Comparison of ENCODE assay signal across 13 mouse cellular contexts in the genomic region with DNA sequence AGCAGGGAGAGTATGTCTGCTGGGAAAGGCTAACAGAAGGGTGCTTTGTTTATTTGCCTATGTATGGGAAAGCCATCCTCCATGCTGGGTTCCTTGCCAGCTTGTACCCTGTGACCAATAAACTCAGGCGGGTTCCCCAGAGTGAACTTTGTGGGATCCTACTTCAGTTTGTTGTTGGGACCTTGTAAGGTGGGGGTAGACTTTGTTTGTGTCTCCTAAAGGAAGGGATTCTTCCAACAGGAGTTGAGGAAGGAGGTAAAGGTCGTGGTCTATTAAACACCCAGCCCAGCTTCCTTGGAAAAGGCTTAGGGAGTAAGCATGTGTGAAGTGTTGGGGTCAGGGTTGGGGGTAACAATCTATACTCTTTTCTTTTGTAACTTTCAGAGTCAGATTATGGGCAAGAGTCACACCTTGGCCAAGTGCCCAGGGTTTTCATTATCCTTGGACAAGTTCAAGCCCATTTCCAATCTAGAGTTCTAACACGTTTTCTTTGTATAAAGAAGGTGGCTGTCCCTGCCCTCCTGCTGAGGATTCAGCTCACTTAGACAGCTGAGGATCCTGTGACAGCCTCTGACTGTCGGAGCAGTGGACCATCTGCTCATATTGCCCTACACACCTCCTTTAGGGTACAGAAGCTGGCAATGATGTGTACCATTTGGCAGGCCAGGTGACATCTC. TPM values are rescaled to one million over a fixed set of nuclear protein-coding genes. Genes with fewer than 3 reads are reported as not detected.
DNase-seq lines count a peak whose midpoint lies in the region; ATAC-seq and TF ChIP-seq lines count a peak whose summit lies in the region.
"Had no signal": no experiment of that assay in that cellular context is flagged by ENCODE, and none has a peak within 500 bp of the region (broad histone marks: within the 10 kb centered on the region; RNA-seq: fewer than 3 reads in every experiment).

No protein-coding gene starts in this region.

- no peaks in the 10 kb centered on the region for H3K27me3 ChIP-seq in heart, postnatal 0 days (ENCODE audit: control insufficient read depth, insufficient read depth, low read length)
- no peaks in the 10 kb centered on the region for H3K27me3 ChIP-seq in neural tube, embryonic 15.5 days (replicated peaks)
- no peaks in the 10 kb centered on the region for H3K27me3 ChIP-seq in myocyte (ENCODE audit: control insufficient read depth, insufficient read depth, insufficient read length)

- H3K79me2 ChIP-seq in myocyte (ENCODE audit: control insufficient read depth, insufficient read depth) = no peaks in the 10 kb centered on the region

- DNase-seq in cerebellum, adult 9-10 months = peak; percentile 68
- DNase-seq in cerebellum, adult 11 months = no peak
- no peak for DNase-seq in heart, postnatal 0 days (ENCODE audit: low spot score)
- no peak for DNase-seq in heart, adult 9 months (ENCODE audit: low spot score in 2 of 2)
- no peak for DNase-seq in neural tube, embryonic 10.5 days (ENCODE audit: extremely low spot score, low spot score)
- DNase-seq in kidney, adult 11 months = no peak
- DNase-seq: gastrocnemius, postnatal 10 days; kidney, postnatal 14 days; right cerebral cortex, postnatal 4 days had no signal

- TF ChIP-seq EP300 in heart, postnatal 0 days (IDR thresholded peaks at IDR 0.05; ENCODE audit: low read depth) = 0 out of 2 replicates have a peak, but pooled peaks have one; percentile 30

- TF ChIP-seq POLR2A in myocyte (IDR thresholded peaks at IDR 0.05; ENCODE audit: insufficient read length, low read depth) = peak; percentile 7

- peak overlapping the region; percentile 78 for H3K27ac ChIP-seq in heart, postnatal 0 days (ENCODE audit: low read depth)
- H3K27ac ChIP-seq in neural tube, embryonic 15.5 days (replicated peaks) = peak overlapping the region; percentile 19
- H3K27ac ChIP-seq: lung, embryonic 15.5 days had no signal

- H3K36me3 ChIP-seq in heart, postnatal 0 days (replicated peaks; ENCODE audit: control insufficient read depth, insufficient read depth, low read length) = peaks cover 13% of the 10 kb centered on the region; the same call in 1 of the 2 replicates
- peaks cover 26% of the 10 kb centered on the region for H3K36me3 ChIP-seq in neural tube, embryonic 15.5 days
- H3K36me3 ChIP-seq in myocyte (ENCODE audit: control insufficient read depth, insufficient read depth) = no peaks in the 10 kb centered on the region
- H3K36me3 ChIP-seq: lung, embryonic 15.5 days had no signal

- 28% methylated on average over 4 of the region's 4 CpGs for WGBS in heart, postnatal 0 days
- WGBS in neural tube, embryonic 15.5 days = 40% methylated on average over 4 of the region's 4 CpGs

- no peak overlapping the region for H3ac ChIP-seq in myocyte (ENCODE audit: control insufficient read depth, insufficient read length)

- no peak overlapping the region for H3K9ac ChIP-seq in heart, postnatal 0 days (replicated peaks; ENCODE audit: low read depth, low read length)
- no peak overlapping the region; the same call in 1 of the 2 replicates for H3K9ac ChIP-seq in neural tube, embryonic 15.5 days (replicated peaks)
- H3K9ac ChIP-seq: lung, embryonic 15.5 days had no signal

- no peak overlapping the region for H3K4me3 ChIP-seq in heart, postnatal 0 days (ENCODE audit: low read depth, low read length)
- H3K4me3 ChIP-seq in neural tube, embryonic 15.5 days (replicated peaks) = no peak overlapping the region
- no peak overlapping the region for H3K4me3 ChIP-seq in myocyte
- H3K4me3 ChIP-seq: lung, embryonic 15.5 days had no signal

- ATAC-seq in heart, postnatal 0 days (ENCODE audit: insufficient read depth, low read depth) = peak; percentile 2; the same call in 1 of the 2 replicates
- no peak for ATAC-seq in neural tube, embryonic 15.5 days (ENCODE audit: low FRiP score)
- ATAC-seq: inflammation-experienced regulatory T-cells, adult 6 months had no signal

- H3K4me2 ChIP-seq in heart, postnatal 0 days (ENCODE audit: low read depth, low read length) = no peak overlapping the region
- no peak overlapping the region for H3K4me2 ChIP-seq in neural tube, embryonic 15.5 days
- H3K4me2 ChIP-seq in myocyte (ENCODE audit: low read depth) = no peak overlapping the region
- H3K4me2 ChIP-seq: lung, embryonic 15.5 days had no signal

- H3K9me3 ChIP-seq in heart, postnatal 0 days (replicated peaks; ENCODE audit: control insufficient read depth, low read length) = no peaks in the 10 kb centered on the region
- no peaks in the 10 kb centered on the region for H3K9me3 ChIP-seq in neural tube, embryonic 15.5 days (replicated peaks)
- H3K9me3 ChIP-seq: lung, embryonic 15.5 days had no signal

- TF ChIP-seq CTCF in heart, postnatal 0 days (IDR thresholded peaks at IDR 0.05; ENCODE audit: low read depth) = no peak

- peaks cover 29% of the 10 kb centered on the region for H3K4me1 ChIP-seq in heart, postnatal 0 days (ENCODE audit: control insufficient read depth, insufficient read depth)
- H3K4me1 ChIP-seq in neural tube, embryonic 15.5 days = peaks cover 24% of the 10 kb centered on the region

TF ChIP-seq in myocyte, 11 proteins besides CTCF, POLR2A, EP300 and RAD21:
- TF ChIP-seq MYOG (IDR thresholded peaks at IDR 0.05; ENCODE audit: control insufficient read depth in 1 of 3, insufficient read depth in 1 of 3, insufficient read length in 2 of 3, low read depth in 2 of 3) (peak in 2 of 3 experiments; percentile 14 to 33), MYOD1 (IDR thresholded peaks at IDR 0.05; ENCODE audit: control insufficient read depth in 1 of 3, insufficient read length in 2 of 3, low read depth in 2 of 3) (peak in 2 of 3 experiments; percentile 2 to 58), SRF (IDR thresholded peaks at IDR 0.05; ENCODE audit: control insufficient read depth, insufficient read length, low read depth) (no peak), USF1 (IDR thresholded peaks at IDR 0.05; ENCODE audit: low read depth) (no peak), POLR2AphosphoS2 (IDR thresholded peaks at IDR 0.05; ENCODE audit: insufficient read length, low read depth) (peak; percentile 74)

RNA-seq across cellular contexts. Expression of gene Slc4a3, which starts 15.3 kb away (rescaled TPM):
- total RNA-seq in heart, postnatal 0 days (2014; rRNA removed; ENCODE audit: low replicate concordance) = 114 and 136 TPM in 2 replicates
- polyA plus RNA-seq in heart, postnatal 0 days (2015; fragmentation: Nextera tagmentation; extraction: Ambion mirVana) = 44.7 and 49.9 TPM in 2 replicates
- 62.7 and 75.1 TPM in 2 replicates for polyA plus RNA-seq in neural tube, embryonic 15.5 days (2015; fragmentation: Nextera tagmentation; extraction: Ambion mirVana)
- polyA plus RNA-seq in myocyte (2012; fragmentation: generic; extraction: Trizol) = 48.6 TPM

RNA-seq across cellular contexts. Expression of gene Stk11ip, which starts 40.0 kb away (rescaled TPM):
- 16.4 and 18.4 TPM in 2 replicates for total RNA-seq in heart, postnatal 0 days (2014; rRNA removed; ENCODE audit: low replicate concordance)
- 7.3 and 8.3 TPM in 2 replicates for polyA plus RNA-seq in heart, postnatal 0 days (2015; fragmentation: Nextera tagmentation; extraction: Ambion mirVana)
- 20.0 and 21.2 TPM in 2 replicates for polyA plus RNA-seq in neural tube, embryonic 15.5 days (2015; fragmentation: Nextera tagmentation; extraction: Ambion mirVana)
- polyA plus RNA-seq in myocyte (2012; fragmentation: generic; extraction: Trizol) = 33.3 TPM

RNA-seq across cellular contexts. Expression of gene Inha, which starts 54.5 kb away (rescaled TPM):
- total RNA-seq in heart, postnatal 0 days (2014; rRNA removed; ENCODE audit: low replicate concordance) = 5.7 and 8.2 TPM in 2 replicates
- polyA plus RNA-seq in heart, postnatal 0 days (2015; fragmentation: Nextera tagmentation; extraction: Ambion mirVana) = 6.4 and 7.3 TPM in 2 replicates
- polyA plus RNA-seq in neural tube, embryonic 15.5 days (2015; fragmentation: Nextera tagmentation; extraction: Ambion mirVana) = 18.1 and 23.5 TPM in 2 replicates
- polyA plus RNA-seq in myocyte (2012; fragmentation: generic; extraction: Trizol) = 4.7 TPM
- polyA plus RNA-seq: inflammation-experienced regulatory T-cells, adult 6 months had no signal

RNA-seq across cellular contexts. Expression of gene Obsl1, which starts 55.1 kb away (rescaled TPM):
- total RNA-seq in heart, postnatal 0 days (2014; rRNA removed; ENCODE audit: low replicate concordance) = 293 and 367 TPM in 2 replicates
- 45.8 and 46.8 TPM in 2 replicates for polyA plus RNA-seq in heart, postnatal 0 days (2015; fragmentation: Nextera tagmentation; extraction: Ambion mirVana)
- polyA plus RNA-seq in neural tube, embryonic 15.5 days (2015; fragmentation: Nextera tagmentation; extraction: Ambion mirVana) = 33.1 and 37.6 TPM in 2 replicates
- polyA plus RNA-seq in myocyte (2012; fragmentation: generic; extraction: Trizol) = 148 TPM
- polyA plus RNA-seq: inflammation-experienced regulatory T-cells, adult 6 months had no signal
